Comparison of ENCODE assay signal across 28 mouse cellular contexts in the genomic region with DNA sequence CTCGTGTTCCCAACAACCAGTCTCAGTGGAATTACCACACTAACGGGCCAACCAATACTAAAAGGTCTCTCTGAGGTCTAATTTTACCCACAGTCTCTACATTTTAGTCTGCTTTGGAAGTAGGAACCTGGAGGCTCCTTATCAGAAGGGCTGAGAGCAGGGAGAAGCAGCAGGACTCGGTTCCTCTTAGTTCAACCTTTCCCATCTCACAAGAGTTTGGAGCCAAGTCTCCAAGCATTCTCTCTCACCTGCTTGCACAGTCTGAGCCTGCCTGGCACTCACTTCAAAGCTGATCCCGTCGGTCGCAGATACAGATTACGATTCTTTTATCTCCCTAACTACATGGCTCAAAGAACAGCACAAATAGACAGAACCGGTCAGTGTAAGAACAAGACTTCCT.
"Had no signal": no experiment of that assay in that cellular context is flagged by ENCODE, and none has a peak within 500 bp of the region (broad histone marks: within the 10 kb centered on the region; RNA-seq: fewer than 3 reads in every experiment).

No protein-coding gene starts in this region.

- ATAC-seq: hindbrain, embryonic 16.5 days; inflammation-experienced regulatory T-cells, adult 6 months; intestine, embryonic 15.5 days; intestine, postnatal 0 days had no signal

- H3K4me2 ChIP-seq: heart, embryonic 12.5 days; hindbrain, embryonic 12.5 days; hindbrain, embryonic 14.5 days; intestine, embryonic 15.5 days; limb, embryonic 12.5 days; liver, embryonic 11.5 days; liver, embryonic 13.5 days; liver, embryonic 15.5 days had no signal

- H3K9ac ChIP-seq: hindbrain, embryonic 12.5 days; hindbrain, embryonic 14.5 days; intestine, embryonic 15.5 days; limb, embryonic 12.5 days; liver, embryonic 13.5 days; liver, embryonic 15.5 days had no signal

- H3K27ac ChIP-seq: gastrocnemius, adult 2 months; heart, adult 2 months; heart, embryonic 10.5 days; hindbrain, embryonic 10.5 days; hindbrain, embryonic 12.5 days; hindbrain, embryonic 14.5 days; intestine, embryonic 15.5 days; layer of hippocampus, adult 2 months; left cerebral cortex, adult 2 months; limb, embryonic 12.5 days; liver, embryonic 13.5 days; liver, embryonic 15.5 days had no signal

- H3K27me3 ChIP-seq: heart, embryonic 12.5 days; hindbrain, embryonic 12.5 days; intestine, embryonic 15.5 days; limb, embryonic 12.5 days; liver, embryonic 13.5 days; liver, embryonic 15.5 days had no signal

- H3K4me3 ChIP-seq: gastrocnemius, adult 2 months; heart, adult 2 months; heart, embryonic 10.5 days; heart, embryonic 12.5 days; hindbrain, embryonic 10.5 days; hindbrain, embryonic 12.5 days; intestine, embryonic 15.5 days; layer of hippocampus, adult 2 months; left cerebral cortex, adult 2 months; limb, embryonic 10.5 days; limb, embryonic 12.5 days; liver, embryonic 13.5 days; liver, embryonic 15.5 days had no signal

- H3K9me3 ChIP-seq: heart, embryonic 10.5 days; heart, embryonic 12.5 days; hindbrain, embryonic 10.5 days; hindbrain, embryonic 12.5 days; intestine, embryonic 15.5 days; limb, embryonic 10.5 days; limb, embryonic 12.5 days; liver, embryonic 13.5 days; liver, embryonic 15.5 days had no signal

- DNase-seq: gastrocnemius, adult 2 months; gastrocnemius, postnatal 10 days; gastrocnemius, postnatal 25 days; heart, adult 2 months; heart, postnatal 10 days; heart, postnatal 4 days; kidney, adult 18-20 months; kidney, adult 8-10 months; kidney, postnatal 10 days; kidney, postnatal 25 days; kidney, postnatal 4 days; liver; liver, embryonic 13.5 days had no signal
